Comparison of ENCODE assay signal across 13 mouse cellular contexts in genomic region chr2:134486055-134486834, GRCm38 (mm10).
DNase-seq lines count a peak whose midpoint lies in the region; ATAC-seq and TF ChIP-seq lines count a peak whose summit lies in the region.
"Had no signal": no experiment of that assay in that cellular context is flagged by ENCODE, and none has a peak within 500 bp of the region (broad histone marks: within the 10 kb centered on the region; RNA-seq: fewer than 3 reads in every experiment).

No protein-coding gene starts in this region.

- H3K4me1 ChIP-seq in kidney, embryonic 16.5 days (ENCODE audit: insufficient read depth, low read length): no peaks in the 10 kb centered on the region
- H3K4me1 ChIP-seq in forebrain, embryonic 16.5 days (replicated peaks; ENCODE audit: control insufficient read depth, insufficient read depth, low read length): peaks cover 7% of the 10 kb centered on the region
- no peaks in the 10 kb centered on the region for H3K4me1 ChIP-seq in limb, embryonic 14.5 days (ENCODE audit: control insufficient read depth, insufficient read depth, low read length)
- H3K4me1 ChIP-seq in intestine, embryonic 15.5 days (replicated peaks): no peaks in the 10 kb centered on the region

- no peak for DNase-seq in kidney, adult 9 months
- peak; percentile 73 for DNase-seq in brain, embryonic 14.5 days (ENCODE audit: low read depth)
- DNase-seq in limb, embryonic 14.5 days (ENCODE audit: low spot score): peak; percentile 59
- DNase-seq in adrenal gland, postnatal 4 days (ENCODE audit: low spot score in 2 of 2): no peak
- DNase-seq in thymus, postnatal 4 days: no peak
- DNase-seq: cerebellum, postnatal 10 days; heart, adult 11 months; liver had no signal

- WGBS in kidney, embryonic 16.5 days: 39% methylated on average over 11 of the region's 11 CpGs
- 15% methylated on average over 11 of the region's 11 CpGs for WGBS in forebrain, embryonic 16.5 days
- WGBS in limb, embryonic 14.5 days: 36% methylated on average over 11 of the region's 11 CpGs
- WGBS in intestine, embryonic 15.5 days: 42% methylated on average over 11 of the region's 11 CpGs

- no peak for TF ChIP-seq POLR2A in brain, embryonic 14.5 days (IDR thresholded peaks at IDR 0.05; ENCODE audit: borderline replicate concordance, extremely low read depth, insufficient read depth, insufficient read length, poor library complexity, severe bottlenecking)
- TF ChIP-seq POLR2A in limb, embryonic 14.5 days (IDR thresholded peaks at IDR 0.05; ENCODE audit: borderline replicate concordance, extremely low read depth, insufficient read depth, insufficient read length): no peak

- no peak for TF ChIP-seq CTCF in brain, embryonic 14.5 days (IDR thresholded peaks at IDR 0.05; ENCODE audit: borderline replicate concordance, extremely low read depth, insufficient read depth, insufficient read length)

- H3K4me2 ChIP-seq in kidney, embryonic 16.5 days (replicated peaks; ENCODE audit: low read depth, low read length): no peak overlapping the region
- no peak overlapping the region for H3K4me2 ChIP-seq in forebrain, embryonic 16.5 days (ENCODE audit: low read length)
- H3K4me2 ChIP-seq in limb, embryonic 14.5 days (replicated peaks; ENCODE audit: low read depth, low read length, severe bottlenecking): no peak overlapping the region
- H3K4me2 ChIP-seq in intestine, embryonic 15.5 days (replicated peaks): no peak overlapping the region

- no peak overlapping the region for H3K9ac ChIP-seq in kidney, embryonic 16.5 days (replicated peaks; ENCODE audit: low read length)
- no peak overlapping the region for H3K9ac ChIP-seq in forebrain, embryonic 16.5 days (replicated peaks; ENCODE audit: low read depth, low read length)
- H3K9ac ChIP-seq in limb, embryonic 14.5 days (ENCODE audit: low read depth, low read length, severe bottlenecking): no peak overlapping the region
- no peak overlapping the region for H3K9ac ChIP-seq in intestine, embryonic 15.5 days

- H3K9me3 ChIP-seq in kidney, embryonic 16.5 days (ENCODE audit: low read length): no peaks in the 10 kb centered on the region
- H3K9me3 ChIP-seq in forebrain, embryonic 16.5 days (ENCODE audit: control insufficient read depth, low read length): no peaks in the 10 kb centered on the region
- H3K9me3 ChIP-seq in limb, embryonic 14.5 days (ENCODE audit: control insufficient read depth, low read length): no peaks in the 10 kb centered on the region
- H3K9me3 ChIP-seq in intestine, embryonic 15.5 days: no peaks in the 10 kb centered on the region

- H3K27me3 ChIP-seq in kidney, embryonic 16.5 days (ENCODE audit: insufficient read depth, low read length): no peaks in the 10 kb centered on the region
- no peaks in the 10 kb centered on the region for H3K27me3 ChIP-seq in forebrain, embryonic 16.5 days (replicated peaks; ENCODE audit: control insufficient read depth, insufficient read depth, low read length)
- H3K27me3 ChIP-seq in limb, embryonic 14.5 days (ENCODE audit: control insufficient read depth, insufficient read depth, low read length): no peaks in the 10 kb centered on the region
- H3K27me3 ChIP-seq in intestine, embryonic 15.5 days (replicated peaks): no peaks in the 10 kb centered on the region

- peak; percentile 69; the same call in 1 of the 2 replicates for ATAC-seq in kidney, embryonic 16.5 days (ENCODE audit: low FRiP score, low TSS enrichment)
- peak; percentile 79 for ATAC-seq in forebrain, embryonic 16.5 days
- peak; percentile 29; the same call in 1 of the 2 replicates for ATAC-seq in limb, embryonic 14.5 days (ENCODE audit: low FRiP score, low read depth)
- no peak for ATAC-seq in intestine, embryonic 15.5 days
- ATAC-seq: activated CD4-positive, CD25-positive, alpha-beta regulatory T cell, adult 4 months had no signal

- H3K36me3 ChIP-seq in kidney, embryonic 16.5 days (ENCODE audit: insufficient read depth, low read length): no peaks in the 10 kb centered on the region
- no peaks in the 10 kb centered on the region for H3K36me3 ChIP-seq in forebrain, embryonic 16.5 days (ENCODE audit: control insufficient read depth, insufficient read depth)
- H3K36me3 ChIP-seq in limb, embryonic 14.5 days (ENCODE audit: control insufficient read depth, insufficient read depth, low read length): no peaks in the 10 kb centered on the region
- no peaks in the 10 kb centered on the region for H3K36me3 ChIP-seq in intestine, embryonic 15.5 days

- no peak overlapping the region for H3K4me3 ChIP-seq in kidney, embryonic 16.5 days (ENCODE audit: low read length)
- no peak overlapping the region for H3K4me3 ChIP-seq in forebrain, embryonic 16.5 days (replicated peaks; ENCODE audit: low read length)
- H3K4me3 ChIP-seq in limb, embryonic 14.5 days (replicated peaks; ENCODE audit: low read length): no peak overlapping the region
- no peak overlapping the region for H3K4me3 ChIP-seq in intestine, embryonic 15.5 days (replicated peaks)
- H3K4me3 ChIP-seq: erythroblast, embryonic 14.5 days had no signal

- no peak overlapping the region for H3K27ac ChIP-seq in kidney, embryonic 16.5 days (ENCODE audit: low read length)
- H3K27ac ChIP-seq in forebrain, embryonic 16.5 days (ENCODE audit: low read length): no peak overlapping the region
- H3K27ac ChIP-seq in limb, embryonic 14.5 days (replicated peaks; ENCODE audit: low read depth, low read length): no peak overlapping the region
- no peak overlapping the region for H3K27ac ChIP-seq in intestine, embryonic 15.5 days

Comparison
In these comparisons a context has a peak if more than half of its experiments do, and no peak if none do; other contexts are left out.
1. DNase-seq: peak in brain, embryonic 14.5 days (single experiment) and limb, embryonic 14.5 days (single experiment); none in kidney, adult 9 months (single experiment), adrenal gland, postnatal 4 days (0 of 2) and thymus, postnatal 4 days (single experiment).